ENCODE assay signal across 8 mouse cellular contexts in the genomic region with DNA sequence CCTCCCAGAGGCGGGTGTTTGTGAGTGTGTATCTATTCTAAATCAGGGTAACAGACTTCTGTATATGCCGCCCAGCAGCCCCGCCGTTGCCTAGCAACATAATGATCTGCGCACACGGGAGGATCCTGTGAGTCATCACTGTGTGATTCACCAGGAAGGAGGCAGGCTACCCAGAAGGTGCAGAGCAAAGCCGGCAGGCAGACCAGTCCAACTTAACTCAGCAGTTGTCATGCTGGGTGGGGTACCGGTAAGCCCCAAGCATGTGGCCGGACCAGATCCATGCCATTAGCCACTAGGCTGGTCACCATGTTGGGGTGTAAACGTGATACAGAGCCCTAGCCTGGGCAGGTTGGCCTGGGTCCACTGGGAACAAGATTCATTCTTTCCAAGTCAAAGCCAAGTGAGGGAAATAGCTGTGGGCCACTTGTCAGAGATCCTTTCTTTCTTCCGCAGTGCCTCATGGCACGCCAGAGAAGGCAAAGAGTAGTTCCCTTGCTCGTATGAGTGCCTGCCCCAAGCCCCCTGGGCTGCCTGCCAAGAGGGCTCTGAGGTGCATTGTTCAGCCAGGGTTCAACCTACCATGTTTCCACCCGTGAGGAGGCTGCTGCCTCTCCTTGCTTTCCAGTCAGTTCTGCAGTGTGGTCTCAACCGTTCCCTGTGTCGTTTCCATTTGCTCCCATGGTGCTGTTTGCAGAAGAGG. TPM values are rescaled to one million over a fixed set of nuclear protein-coding genes. Genes with fewer than 3 reads are reported as not detected.
DNase-seq lines count a peak whose midpoint lies in the region; TF ChIP-seq lines count a peak whose summit lies in the region.

No protein-coding gene starts in this region.

- peak overlapping the region; percentile 8 for H3ac ChIP-seq in C2C12 (ENCODE audit: control insufficient read depth, insufficient read length, low read depth)

- H3K79me3 ChIP-seq in C2C12 (ENCODE audit: low read depth), result no peaks in the 10 kb centered on the region

- H3K36me3 ChIP-seq in C2C12 (ENCODE audit: control insufficient read depth, insufficient read depth), result no peaks in the 10 kb centered on the region

- no peak overlapping the region for H3K4me3 ChIP-seq in C2C12 (ENCODE audit: insufficient read depth, poor library complexity, severe bottlenecking)
- peak overlapping the region; percentile 22; the same call in 1 of the 2 replicates for H3K4me3 ChIP-seq in layer of hippocampus, adult 2 months

- TF ChIP-seq CTCF in C2C12 (IDR thresholded peaks at IDR 0.05; ENCODE audit: control insufficient read depth, insufficient read depth, insufficient read length), result no peak
- TF ChIP-seq CTCF in layer of hippocampus, adult 2 months (conservative IDR thresholded peaks at IDR 0.05), result no peak

- H3K27ac ChIP-seq in layer of hippocampus, adult 2 months, result peak overlapping the region; percentile 93

- H3K79me2 ChIP-seq in C2C12 (ENCODE audit: control insufficient read depth, insufficient read depth), result no peaks in the 10 kb centered on the region

- no peaks in the 10 kb centered on the region for H3K27me3 ChIP-seq in C2C12 (ENCODE audit: control insufficient read depth, insufficient read depth, insufficient read length)

- DNase-seq in ZHBTc4 (ENCODE audit: low read depth, low spot score), result peak; percentile 48
- peak; percentile 53 for DNase-seq in embryo, embryonic 10.5 days (ENCODE audit: low spot score)
- DNase-seq in heart, adult 8-10 months (ENCODE audit: low spot score), result peak; percentile 19
- DNase-seq in layer of hippocampus, adult 2 months (ENCODE audit: low spot score in 2 of 2), result peak; percentile 85 to 92
- peak; percentile 62 for DNase-seq in mesoderm, embryonic 11.5 days (ENCODE audit: low read depth, low spot score)
- peak; percentile 20 for DNase-seq in skeletal muscle tissue, adult 2 months (ENCODE audit: low read depth, low spot score)
- DNase-seq in spleen, postnatal 36 days (ENCODE audit: low spot score in 2 of 2), result no peak

TF ChIP-seq in C2C12, 6 proteins besides CTCF, POLR2A, EP300 and RAD21:
- TF ChIP-seq MAX (IDR thresholded peaks at IDR 0.05) (peak; percentile 42), FOSL1 (IDR thresholded peaks at IDR 0.05; ENCODE audit: insufficient read depth, low read length, poor library complexity, severe bottlenecking) (peak; percentile 60), MYOG (IDR thresholded peaks at IDR 0.05; ENCODE audit: control insufficient read depth, extremely low read depth, insufficient read length) (no peak), CEBPB (IDR thresholded peaks at IDR 0.05; ENCODE audit: low read depth) (no peak), MYOD1 (IDR thresholded peaks at IDR 0.05; ENCODE audit: control insufficient read depth, insufficient read length, low read depth) (peak; percentile 20)

RNA-seq across cellular contexts. Expression of a gene that starts 53.0 kb away (rescaled TPM):
- polyA plus RNA-seq in C2C12 (2012; fragmentation: generic; extraction: Trizol), result 177 TPM
- total RNA-seq in heart, adult 8-10 months (2022), result 10 to 100 TPM; 28.8 to 39.1 (median 30.8) TPM
- 100 to 1,000 TPM; 179 to 181 TPM for total RNA-seq in layer of hippocampus, adult 2 months (2021)

Comparison
In these comparisons a context has a peak if more than half of its experiments do, and no peak if none do; other contexts are left out.
1. DNase-seq: peak in ZHBTc4 (single experiment), embryo, embryonic 10.5 days (single experiment), heart, adult 8-10 months (single experiment), layer of hippocampus, adult 2 months (2 of 2), mesoderm, embryonic 11.5 days (single experiment) and skeletal muscle tissue, adult 2 months (single experiment); none in spleen, postnatal 36 days (0 of 2).
2. RNA of a gene that starts 53.0 kb away (total RNA-seq): 179 to 181 TPM in layer of hippocampus, adult 2 months; 28.8 to 39.1 TPM in heart, adult 8-10 months; every median in the first group is over 4 times any median in the second.